Mouse (Mus musculus): ENCODE data around the gene Dact1. TPM values are rescaled to one million over a fixed set of nuclear protein-coding genes. Genes with fewer than 3 reads are reported as not detected.

Gene Dact1
- polyA plus RNA-seq, 1 experiment from 2014 or later: 4.0 TPM

- no peaks in the 10 kb centered on the region for H3K9me3 ChIP-seq (ENCODE audit: low read length)
- WGBS: 59% methylated on average over 7 of the region's 7 CpGs
- H3K36me3 ChIP-seq (ENCODE audit: insufficient read depth, low read length): no peaks in the 10 kb centered on the region
- H3K27me3 ChIP-seq (replicated peaks; ENCODE audit: insufficient read depth, low read length): no peaks in the 10 kb centered on the region
- no peak for ATAC-seq
- TF ChIP-seq EP300 (IDR thresholded peaks at IDR 0.05) (no peak), CTCF (IDR thresholded peaks at IDR 0.05) (no peak)
- no peaks in the 10 kb centered on the region for H3K4me1 ChIP-seq (ENCODE audit: insufficient read depth, low read depth, low read length)
- no peak overlapping the region for H3K27ac ChIP-seq (ENCODE audit: low read length)
- H3K4me2 ChIP-seq (replicated peaks; ENCODE audit: low read depth, low read length): no peak overlapping the region
- no peak overlapping the region for H3K4me3 ChIP-seq (ENCODE audit: low read depth, low read length)
- no peak overlapping the region for H3K9ac ChIP-seq (replicated peaks; ENCODE audit: low read depth)
- DNase-seq (ENCODE audit: low spot score): no peak
Observed at GRCm38 (mm10) chr12:71364106-71364505, 54.4 kb downstream of the Dact1 start.

- 95% methylated on average over 3 of the region's 3 CpGs for WGBS
- Histone ChIP-seq H3K9ac (replicated peaks; ENCODE audit: low read depth) (no peak overlapping the region), H3K27ac (ENCODE audit: low read length) (no peak overlapping the region), H3K9me3 (ENCODE audit: low read length) (no peaks in the 10 kb centered on the region), H3K4me1 (ENCODE audit: insufficient read depth, low read depth, low read length) (no peaks in the 10 kb centered on the region), H3K4me2 (replicated peaks; ENCODE audit: low read depth, low read length) (no peak overlapping the region), H3K4me3 (ENCODE audit: low read depth, low read length) (no peak overlapping the region), H3K27me3 (replicated peaks; ENCODE audit: insufficient read depth, low read length) (no peaks in the 10 kb centered on the region), H3K36me3 (ENCODE audit: insufficient read depth, low read length) (no peaks in the 10 kb centered on the region)
- DNase-seq (ENCODE audit: low spot score) (no peak), ATAC-seq (no peak)
- TF ChIP-seq CTCF (IDR thresholded peaks at IDR 0.05) (no peak), EP300 (IDR thresholded peaks at IDR 0.05) (no peak)
Observed at GRCm38 (mm10) chr12:71364531-71364930, 54.8 kb downstream of the Dact1 start.

GRCm38 (mm10) chr12:71365208-71365607, 55.5 kb downstream of the Dact1 start:
- no peak for DNase-seq (ENCODE audit: low spot score)
- Histone ChIP-seq H3K9me3 (ENCODE audit: low read length) (no peaks in the 10 kb centered on the region), H3K4me1 (ENCODE audit: insufficient read depth, low read depth, low read length) (no peaks in the 10 kb centered on the region), H3K4me2 (replicated peaks; ENCODE audit: low read depth, low read length) (no peak overlapping the region), H3K36me3 (ENCODE audit: insufficient read depth, low read length) (no peaks in the 10 kb centered on the region), H3K9ac (replicated peaks; ENCODE audit: low read depth) (no peak overlapping the region), H3K27ac (ENCODE audit: low read length) (no peak overlapping the region), H3K27me3 (replicated peaks; ENCODE audit: insufficient read depth, low read length) (no peaks in the 10 kb centered on the region), H3K4me3 (ENCODE audit: low read depth, low read length) (no peak overlapping the region)
- TF ChIP-seq EP300 (IDR thresholded peaks at IDR 0.05) (no peak), CTCF (IDR thresholded peaks at IDR 0.05) (no peak)
- no peak for ATAC-seq
- WGBS: 53% methylated on average over 7 of the region's 7 CpGs

GRCm38 (mm10) chr12:71366175-71366574, 56.5 kb downstream of the Dact1 start:
- 63% methylated on average over 6 of the region's 6 CpGs for WGBS
- no peak overlapping the region for H3K4me2 ChIP-seq (replicated peaks; ENCODE audit: low read depth, low read length)
- H3K9me3 ChIP-seq (ENCODE audit: low read length): no peaks in the 10 kb centered on the region
- ATAC-seq: no peak
- H3K27me3 ChIP-seq (replicated peaks; ENCODE audit: insufficient read depth, low read length): no peaks in the 10 kb centered on the region
- no peak overlapping the region for H3K9ac ChIP-seq (replicated peaks; ENCODE audit: low read depth)
- DNase-seq (ENCODE audit: low spot score): no peak
- TF ChIP-seq CTCF (IDR thresholded peaks at IDR 0.05) (no peak), EP300 (IDR thresholded peaks at IDR 0.05) (no peak)
- no peak overlapping the region for H3K4me3 ChIP-seq (ENCODE audit: low read depth, low read length)
- H3K27ac ChIP-seq (ENCODE audit: low read length): no peak overlapping the region
- no peaks in the 10 kb centered on the region for H3K36me3 ChIP-seq (ENCODE audit: insufficient read depth, low read length)
- no peaks in the 10 kb centered on the region for H3K4me1 ChIP-seq (ENCODE audit: insufficient read depth, low read depth, low read length)

GRCm38 (mm10) chr12:71368631-71369030, 58.9 kb downstream of the Dact1 start:
- H3K4me3 ChIP-seq (ENCODE audit: low read depth, low read length): no peak overlapping the region
- no peaks in the 10 kb centered on the region for H3K9me3 ChIP-seq (ENCODE audit: low read length)
- H3K4me2 ChIP-seq (replicated peaks; ENCODE audit: low read depth, low read length): no peak overlapping the region
- ATAC-seq (no peak), DNase-seq (ENCODE audit: low spot score) (no peak)
- no peak overlapping the region for H3K27ac ChIP-seq (ENCODE audit: low read length)
- H3K4me1 ChIP-seq (ENCODE audit: insufficient read depth, low read depth, low read length): no peaks in the 10 kb centered on the region
- TF ChIP-seq EP300 (IDR thresholded peaks at IDR 0.05): no peak
- TF ChIP-seq CTCF (IDR thresholded peaks at IDR 0.05): no peak
- H3K36me3 ChIP-seq (ENCODE audit: insufficient read depth, low read length): no peaks in the 10 kb centered on the region
- H3K27me3 ChIP-seq (replicated peaks; ENCODE audit: insufficient read depth, low read length): no peaks in the 10 kb centered on the region
- H3K9ac ChIP-seq (replicated peaks; ENCODE audit: low read depth): no peak overlapping the region
- WGBS: 57% methylated on average over 5 of the region's 5 CpGs

Other genes with a start within 250 kb of the Dact1 start
- 0.86 and 1.0 TPM in 2 replicates for gene Tomm20l, start 198.5 kb upstream of the Dact1 start, polyA plus RNA-seq (2015; fragmentation: Nextera tagmentation; extraction: Ambion mirVana)
- gene Timm9, start 173.2 kb upstream of the Dact1 start, polyA plus RNA-seq (2015; fragmentation: Nextera tagmentation; extraction: Ambion mirVana): 33.3 and 36.2 TPM in 2 replicates
- 8.1 TPM in 2 replicates for gene 2700049A03Rik, start 173.0 kb upstream of the Dact1 start, polyA plus RNA-seq (2015; fragmentation: Nextera tagmentation; extraction: Ambion mirVana)

Data from lung, postnatal 0 days (tissue).